Mouse (Mus musculus) myocyte (in vitro differentiated cells): ENCODE results near the gene Cldn8. TPM values are rescaled to one million over a fixed set of nuclear protein-coding genes. Genes with fewer than 3 reads are reported as not detected.

Source experiments
- H3K27me3 ChIP-seq: one replicate; pipeline ENCODE4 v1.6.1; 2011; ENCODE audit not compliant: control insufficient read depth, insufficient read depth, insufficient read length
- H3K36me3 ChIP-seq: one replicate; pipeline ENCODE4 v1.6.1; 2011; ENCODE audit not compliant: control insufficient read depth, insufficient read depth
- H3K4me2 ChIP-seq: one replicate; pipeline ENCODE4 v1.6.1; 2011; ENCODE audit warnings: low read depth, control low read depth
- H3K4me3 ChIP-seq: one replicate; pipeline ENCODE4 v1.5.1; 2011; ENCODE audit warnings: mild to moderate bottlenecking, control low read depth, moderate library complexity
- H3K79me2 ChIP-seq: one replicate; pipeline ENCODE4 v1.6.1; 2011; ENCODE audit not compliant: control insufficient read depth, insufficient read depth
- H3ac ChIP-seq: one replicate; pipeline ENCODE4 v1.6.1; 2011; ENCODE audit not compliant: control insufficient read depth, insufficient read length
- CEBPB ChIP-seq: IDR thresholded peaks from 2 replicates; pipeline ENCODE4 v1.6.1; 2011; ENCODE audit warnings: mild to moderate bottlenecking, moderate library complexity; ENCODE audit not compliant: poor library complexity, insufficient read depth, severe bottlenecking
- E2F4 ChIP-seq: IDR thresholded peaks from one replicate; pipeline ENCODE4 v1.6.1; 2011; ENCODE audit warnings: mild to moderate bottlenecking, control low read depth, moderate library complexity; ENCODE audit not compliant: insufficient read depth
- MAX ChIP-seq: IDR thresholded peaks from one replicate; pipeline ENCODE4 v1.6.1; 2011; ENCODE audit warnings: low read depth, mild to moderate bottlenecking, control low read depth
- MYOD1 ChIP-seq, 3 experiments: IDR thresholded peaks; one replicate each; pipeline ENCODE4 v1.6.1; 2011; ENCODE audit warnings: control low read depth in 2 of 3, low read depth in 2 of 3, mild to moderate bottlenecking in 2 of 3, moderate library complexity in 1 of 3; ENCODE audit not compliant: insufficient read length in 2 of 3, control insufficient read depth in 1 of 3
- MYOG ChIP-seq, 3 experiments: IDR thresholded peaks; one replicate each; pipeline ENCODE4 v1.6.1; 2011; ENCODE audit warnings: control low read depth in 2 of 3, low read depth in 2 of 3, mild to moderate bottlenecking in 2 of 3; ENCODE audit not compliant: insufficient read length in 2 of 3, control insufficient read depth in 1 of 3, insufficient read depth in 1 of 3
- POLR2A ChIP-seq: IDR thresholded peaks from one replicate; pipeline ENCODE4 v1.6.1; 2011; ENCODE audit warnings: low read depth, mild to moderate bottlenecking, control low read depth, moderate library complexity; ENCODE audit not compliant: insufficient read length
- POLR2AphosphoS2 ChIP-seq: IDR thresholded peaks from one replicate; pipeline ENCODE4 v1.6.1; 2011; ENCODE audit warnings: low read depth, control low read depth; ENCODE audit not compliant: insufficient read length
- REST ChIP-seq: IDR thresholded peaks from one replicate; pipeline ENCODE4 v1.6.1; 2011; ENCODE audit warnings: mild to moderate bottlenecking, control low read depth, moderate library complexity; ENCODE audit not compliant: insufficient read depth, insufficient read length
- SRF ChIP-seq: IDR thresholded peaks from one replicate; pipeline ENCODE4 v1.6.1; 2011; ENCODE audit warnings: low read depth; ENCODE audit not compliant: control insufficient read depth, insufficient read length
- TCF12 ChIP-seq: IDR thresholded peaks from one replicate; pipeline ENCODE4 v1.6.1; 2011; ENCODE audit warnings: mild to moderate bottlenecking, control low read depth; ENCODE audit not compliant: poor library complexity, insufficient read depth, severe bottlenecking
- TCF3 ChIP-seq: IDR thresholded peaks from one replicate; pipeline ENCODE4 v1.6.1; 2011; ENCODE audit warnings: low read depth, control low read depth; ENCODE audit not compliant: insufficient read length
- USF1 ChIP-seq: IDR thresholded peaks from one replicate; pipeline ENCODE4 v1.6.1; 2011; ENCODE audit warnings: low read depth, mild to moderate bottlenecking, control low read depth, moderate library complexity
- polyA plus RNA-seq: library from polyadenylated mRNA; unstranded; fragments of >200 nt; fragmentation: generic; extraction: Trizol; gene quantifications from one replicate; pipeline ENCODE4 v1.2.1, GENCODE M21; 2012; ENCODE audit warnings: missing spikeins

Cldn8 gene
- polyA plus RNA-seq, 1 experiment, result not detected

- Histone ChIP-seq H3K4me2 (no peak overlapping the region), H3ac (no peak overlapping the region), H3K27me3 (no peaks in the 10 kb centered on the region), H3K79me2 (no peaks in the 10 kb centered on the region), H3K4me3 (no peak overlapping the region), H3K36me3 (no peaks in the 10 kb centered on the region)
- no peak for TF ChIP-seq USF1
- no peak for TF ChIP-seq TCF12
- TF ChIP-seq SRF, result no peak
- no peak for TF ChIP-seq CEBPB
- no peak for TF ChIP-seq MYOG (IDR thresholded peaks at IDR 0.05; ENCODE audit: control insufficient read depth in 1 of 3, insufficient read depth in 1 of 3, insufficient read length in 2 of 3, low read depth in 2 of 3)
- no peak for TF ChIP-seq POLR2A
- no peak for TF ChIP-seq REST
- TF ChIP-seq E2F4, result no peak
- no peak for TF ChIP-seq MAX
- no peak for TF ChIP-seq TCF3
- TF ChIP-seq MYOD1 (IDR thresholded peaks at IDR 0.05; ENCODE audit: control insufficient read depth in 1 of 3, insufficient read length in 2 of 3, low read depth in 2 of 3), result no peak
- no peak for TF ChIP-seq POLR2AphosphoS2
Measured at GRCm38 (mm10) chr16:88575885-88576679, 13.1 kb upstream of the Cldn8 start.

GRCm38 (mm10) chr16:88572904-88573404, 10.0 kb upstream of the Cldn8 start:
- no peak for TF ChIP-seq TCF3
- no peak for TF ChIP-seq POLR2A
- no peak for TF ChIP-seq POLR2AphosphoS2
- TF ChIP-seq TCF12, result no peak
- TF ChIP-seq MAX, result no peak
- TF ChIP-seq E2F4, result no peak
- no peak for TF ChIP-seq REST
- TF ChIP-seq SRF, result no peak
- TF ChIP-seq CEBPB, result no peak
- TF ChIP-seq MYOD1 (IDR thresholded peaks at IDR 0.05; ENCODE audit: control insufficient read depth in 1 of 3, insufficient read length in 2 of 3, low read depth in 2 of 3), result no peak
- no peak for TF ChIP-seq USF1
- TF ChIP-seq MYOG (IDR thresholded peaks at IDR 0.05; ENCODE audit: control insufficient read depth in 1 of 3, insufficient read depth in 1 of 3, insufficient read length in 2 of 3, low read depth in 2 of 3), result no peak
- Histone ChIP-seq H3K79me2 (no peaks in the 10 kb centered on the region), H3K4me2 (no peak overlapping the region), H3ac (no peak overlapping the region), H3K4me3 (no peak overlapping the region), H3K36me3 (no peaks in the 10 kb centered on the region), H3K27me3 (no peaks in the 10 kb centered on the region)

- no peak overlapping the region for H3K4me2 ChIP-seq
- no peaks in the 10 kb centered on the region for H3K79me2 ChIP-seq
- no peak overlapping the region for H3ac ChIP-seq
- H3K27me3 ChIP-seq, result no peaks in the 10 kb centered on the region
- H3K36me3 ChIP-seq, result no peaks in the 10 kb centered on the region
- H3K4me3 ChIP-seq, result no peak overlapping the region
- TF ChIP-seq TCF12, result no peak
- no peak for TF ChIP-seq CEBPB
- no peak for TF ChIP-seq MYOD1 (IDR thresholded peaks at IDR 0.05; ENCODE audit: control insufficient read depth in 1 of 3, insufficient read length in 2 of 3, low read depth in 2 of 3)
- no peak for TF ChIP-seq USF1
- TF ChIP-seq SRF, result no peak
- TF ChIP-seq REST, result no peak
- no peak for TF ChIP-seq E2F4
- TF ChIP-seq MYOG (IDR thresholded peaks at IDR 0.05; ENCODE audit: control insufficient read depth in 1 of 3, insufficient read depth in 1 of 3, insufficient read length in 2 of 3, low read depth in 2 of 3), result no peak
- no peak for TF ChIP-seq MAX
- TF ChIP-seq POLR2A, result no peak
- TF ChIP-seq TCF3, result no peak
- TF ChIP-seq POLR2AphosphoS2, result no peak
Measured at GRCm38 (mm10) chr16:88570136-88570535, 7.2 kb upstream of the Cldn8 start.

- H3K36me3 ChIP-seq, result no peaks in the 10 kb centered on the region
- H3K27me3 ChIP-seq, result no peaks in the 10 kb centered on the region
- no peak overlapping the region for H3ac ChIP-seq
- H3K4me3 ChIP-seq, result no peak overlapping the region
- no peaks in the 10 kb centered on the region for H3K79me2 ChIP-seq
- H3K4me2 ChIP-seq, result no peak overlapping the region
- no peak for TF ChIP-seq REST
- no peak for TF ChIP-seq MAX
- TF ChIP-seq TCF12, result no peak
- no peak for TF ChIP-seq POLR2AphosphoS2
- no peak for TF ChIP-seq MYOG (IDR thresholded peaks at IDR 0.05; ENCODE audit: control insufficient read depth in 1 of 3, insufficient read depth in 1 of 3, insufficient read length in 2 of 3, low read depth in 2 of 3)
- TF ChIP-seq E2F4, result no peak
- TF ChIP-seq CEBPB, result no peak
- TF ChIP-seq POLR2A, result no peak
- no peak for TF ChIP-seq MYOD1 (IDR thresholded peaks at IDR 0.05; ENCODE audit: control insufficient read depth in 1 of 3, insufficient read length in 2 of 3, low read depth in 2 of 3)
- no peak for TF ChIP-seq TCF3
- TF ChIP-seq SRF, result no peak
- no peak for TF ChIP-seq USF1
Measured at GRCm38 (mm10) chr16:88569732-88570131, 6.7 kb upstream of the Cldn8 start.
